Mouse (Mus musculus) c-Kit-positive CD71-negative TER-119-negative erythroid progenitor cells, embryonic 14.5 days (primary cell): ENCODE measurements around the gene Srsf10.

Source experiments
- DNase-seq: peaks from one replicate; pipeline ENCODE4 v3.0.0-alpha.2; 2013; ENCODE audit warnings: low read depth

Srsf10 gene

DNA sequence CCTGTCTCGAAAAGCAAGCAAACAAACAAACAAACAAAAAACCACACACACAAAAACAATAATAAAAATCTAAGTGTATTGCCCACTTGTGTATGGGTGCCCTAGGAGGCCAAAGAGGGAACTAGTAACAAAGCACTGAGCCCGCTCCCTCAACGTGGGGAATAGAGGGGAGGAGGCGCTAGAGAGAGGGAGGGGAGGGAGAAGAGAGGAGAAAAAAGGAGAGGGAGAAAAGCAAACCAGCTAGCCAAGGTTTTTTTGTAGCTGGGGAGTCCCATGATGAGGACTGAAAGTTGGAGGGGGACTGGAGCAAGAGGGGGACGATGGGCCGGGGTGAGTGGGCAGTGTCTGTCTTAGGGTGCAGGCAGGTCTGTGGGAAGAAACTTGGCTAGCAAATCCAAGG lies 467 bp upstream of the Srsf10 start:
- no peak for DNase-seq

DNA sequence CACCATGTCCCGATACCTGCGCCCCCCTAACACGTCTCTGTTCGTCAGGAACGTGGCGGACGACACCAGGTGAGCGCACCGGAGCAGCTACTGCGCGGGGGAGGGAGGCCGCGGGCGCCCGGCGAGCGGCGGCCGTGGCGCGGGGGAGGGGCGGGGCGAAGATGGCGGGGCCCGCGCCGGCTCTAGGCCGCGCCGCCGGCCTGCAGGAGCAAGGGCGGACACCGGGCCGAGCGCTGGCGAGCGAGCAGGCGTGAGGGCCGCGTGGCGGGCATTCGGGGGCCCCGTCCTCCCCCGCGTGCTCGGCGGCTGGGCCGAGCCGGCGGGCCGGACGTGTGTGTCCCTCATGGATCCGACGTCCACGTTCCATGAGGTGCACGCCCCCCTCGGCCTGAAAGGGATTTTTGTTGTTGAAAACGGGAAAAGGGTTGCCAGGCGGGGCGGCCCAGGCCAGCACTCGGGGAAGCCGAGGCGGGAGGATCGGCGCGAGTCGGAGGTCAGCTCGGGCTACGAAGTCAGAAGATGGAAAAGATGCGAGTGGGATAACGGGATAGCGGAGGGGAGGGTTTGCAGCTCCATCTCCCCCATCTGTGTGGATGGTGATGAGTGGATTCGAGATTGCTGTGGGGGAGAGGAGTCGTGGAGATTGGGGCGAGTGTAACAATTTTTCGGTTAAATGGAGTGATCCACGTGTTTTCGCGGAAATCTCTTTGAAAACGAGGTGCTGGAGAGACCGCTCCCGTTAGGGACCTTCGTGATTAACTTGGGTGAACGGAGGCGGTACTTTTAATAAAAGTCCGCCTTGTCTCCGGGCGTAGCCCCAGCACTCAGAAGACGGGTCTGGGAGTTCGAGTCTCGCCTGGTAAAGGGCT lies 910 bp downstream of the Srsf10 start:
- DNase-seq = no peak

DNA sequence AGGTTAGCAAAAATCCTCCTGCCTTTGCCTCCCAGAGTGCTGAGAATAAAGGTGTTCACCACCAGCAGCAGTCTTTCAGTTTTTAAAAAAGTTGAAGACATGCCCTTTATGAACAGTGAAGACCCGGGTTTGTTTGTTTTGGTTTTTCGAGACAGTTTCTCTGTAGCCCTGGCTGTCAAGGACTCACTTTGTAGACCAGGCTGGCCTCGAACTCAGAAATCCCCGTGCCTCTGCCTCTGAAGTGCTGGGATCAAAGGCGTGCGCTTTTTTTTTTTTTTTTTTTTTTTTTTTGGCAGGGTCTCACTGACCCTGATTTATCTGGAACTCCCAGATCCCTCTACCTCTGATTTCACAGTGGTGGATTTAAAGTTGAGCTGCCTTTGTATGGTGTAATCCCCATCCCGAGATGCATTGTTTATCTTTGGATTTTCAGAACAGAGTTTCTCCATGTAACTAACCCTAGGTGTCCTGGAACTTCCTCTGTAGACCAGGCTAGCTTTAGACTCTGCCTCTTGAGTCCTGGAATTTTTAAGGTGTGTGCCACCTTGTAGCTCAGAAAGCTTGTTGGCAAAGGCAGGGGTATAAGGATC lies 2.1 kb downstream of the Srsf10 start:
- no peak for DNase-seq

DNA sequence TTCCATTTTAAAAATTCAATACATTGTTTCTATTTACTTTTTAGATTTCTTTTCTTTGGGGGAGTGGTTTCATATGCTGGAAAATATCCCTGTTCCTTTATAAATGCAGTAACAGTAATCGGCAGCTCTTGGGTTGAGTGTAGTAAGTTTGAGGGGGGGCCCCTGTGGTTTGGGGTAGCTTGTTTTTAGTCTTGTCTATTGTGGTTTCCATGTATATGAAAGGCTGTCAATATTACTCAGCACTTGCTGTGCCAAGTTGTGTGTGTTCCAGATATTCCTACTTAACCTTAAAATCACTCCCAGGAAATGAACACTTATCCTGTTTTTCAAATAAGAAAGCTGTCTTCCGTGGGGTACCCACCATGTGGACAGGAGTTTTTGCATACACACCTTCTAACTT lies 13.4 kb downstream of the Srsf10 start:
- no peak for DNase-seq

DNA sequence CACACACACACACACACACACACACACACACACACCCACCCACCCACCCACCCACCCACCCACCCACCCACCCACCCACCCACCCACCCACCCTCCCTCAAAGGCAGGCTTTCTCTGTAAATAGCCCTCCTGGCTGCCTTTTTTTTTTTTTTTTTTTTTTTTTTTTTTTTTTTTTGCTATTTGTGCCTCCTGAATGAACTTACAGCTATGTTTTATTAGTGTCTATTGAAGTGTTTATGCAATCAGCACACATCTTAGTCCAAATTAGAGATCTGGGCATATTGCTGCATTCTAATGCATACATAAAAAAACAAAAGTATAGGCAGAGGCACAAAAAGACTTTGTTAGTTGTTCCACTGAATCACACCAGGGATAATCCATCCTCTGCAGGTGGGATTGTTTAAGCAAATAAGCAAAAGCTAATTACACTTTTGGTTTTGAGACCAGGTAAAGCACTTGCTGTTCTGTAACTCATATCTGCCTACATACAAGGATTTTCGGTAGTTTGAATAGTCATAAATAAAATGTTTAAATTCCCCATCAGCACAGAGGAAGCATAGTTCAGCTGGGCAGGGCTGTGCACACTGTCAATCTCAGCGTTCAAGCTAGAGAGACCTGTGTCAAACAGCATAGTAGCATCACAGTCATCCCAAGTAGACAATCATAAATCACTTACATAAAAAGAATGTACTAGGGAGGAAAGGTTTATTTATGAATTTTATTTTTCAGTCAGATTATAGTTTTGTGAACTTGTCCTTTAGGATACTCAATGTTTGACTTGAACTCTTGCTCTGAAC lies 14.9 kb downstream of the Srsf10 start:
- DNase-seq = no peak

DNA sequence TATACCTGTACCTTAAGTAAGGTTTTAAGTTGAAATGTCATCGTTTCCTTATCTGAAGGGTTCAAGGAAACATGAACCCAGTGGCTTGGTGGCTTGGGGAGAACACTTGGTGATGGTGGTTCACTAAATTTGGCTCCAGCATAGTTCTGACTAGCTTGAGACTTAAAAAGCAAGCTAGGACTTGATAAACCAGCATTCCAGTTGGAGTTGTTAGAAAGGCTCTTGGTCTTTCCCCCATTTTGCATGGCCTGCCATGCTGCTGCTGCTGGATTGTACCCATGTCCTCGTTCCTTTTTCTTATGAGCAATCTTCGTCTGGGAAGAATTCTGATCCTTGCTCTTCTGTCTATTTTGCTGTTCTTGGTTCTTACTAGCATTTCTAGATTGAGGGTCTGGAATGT lies 16.5 kb downstream of the Srsf10 start:
- no peak for DNase-seq

DNA sequence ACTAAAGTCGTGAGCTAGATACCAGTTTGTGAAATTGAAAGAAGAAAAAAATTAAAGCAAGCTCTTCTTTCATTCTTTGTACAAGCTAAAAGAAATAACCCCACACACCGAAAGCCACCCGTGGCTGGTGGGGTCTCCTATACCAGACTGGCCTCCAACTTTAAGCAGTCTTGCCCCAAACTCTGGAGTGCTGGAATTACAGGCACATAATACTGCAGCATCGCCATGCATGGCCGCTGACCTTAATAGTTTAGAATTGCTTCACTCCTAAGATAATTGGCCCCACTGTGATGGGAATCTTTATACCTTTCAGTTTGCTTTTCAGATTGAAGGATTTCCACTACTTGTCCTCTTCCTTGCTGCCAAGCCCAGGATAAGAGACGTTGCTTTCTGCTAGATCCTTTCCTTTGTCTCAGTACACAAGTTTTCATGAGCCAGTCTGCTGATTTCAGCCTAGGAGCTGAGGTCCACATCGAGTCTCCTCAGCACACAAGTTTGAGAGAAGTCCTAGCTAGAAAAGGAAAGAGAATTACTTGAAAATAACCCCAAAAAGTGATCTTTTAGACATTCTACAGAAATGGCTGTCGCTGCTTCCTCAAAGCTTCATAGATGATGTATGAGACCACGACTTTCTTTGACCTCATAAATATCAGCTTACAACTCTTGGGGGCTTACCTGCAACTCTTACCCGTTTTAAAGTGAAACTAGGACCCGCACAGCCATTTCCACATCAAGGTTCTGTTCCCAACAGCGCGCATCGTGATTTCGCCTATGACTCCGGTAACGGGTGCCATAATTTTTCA lies 17.2 kb downstream of the Srsf10 start:
- DNase-seq = no peak

DNA sequence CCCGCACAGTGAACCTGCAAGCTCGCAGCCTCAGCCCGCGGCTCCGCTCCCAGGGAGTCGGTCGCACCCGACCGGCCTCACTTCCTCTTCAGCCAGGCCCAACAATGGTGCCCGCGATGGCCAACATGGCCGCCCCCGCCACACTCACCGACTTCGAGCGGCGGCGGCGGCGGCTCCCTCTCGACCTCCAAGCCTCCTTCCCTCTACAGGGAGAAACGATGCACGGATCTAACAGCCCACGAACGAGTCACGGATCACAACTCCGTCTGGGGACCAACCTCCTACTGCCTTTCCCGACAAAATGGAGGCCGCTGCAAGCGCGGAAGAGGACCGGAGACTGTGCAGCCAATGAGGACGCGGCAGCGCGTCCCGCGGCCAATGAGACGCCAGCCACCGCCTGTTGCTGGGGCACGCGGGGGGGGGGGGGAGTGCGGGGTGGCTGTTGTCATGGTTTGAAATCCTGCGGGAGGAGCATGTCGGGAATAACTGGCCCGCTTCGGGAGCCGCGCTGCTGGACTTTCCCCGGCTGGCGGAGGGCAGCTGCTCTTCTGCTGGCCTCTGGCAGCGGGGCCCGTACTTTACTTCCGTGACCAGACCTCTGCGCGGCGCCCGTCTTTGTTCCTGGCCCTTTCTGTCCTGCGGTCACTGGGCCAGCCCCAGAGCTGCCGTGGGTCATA lies 18.1 kb downstream of the Srsf10 start, which contains the start of gene Pnrc2:
Gene Pnrc2 (minus strand): TSS at position 325 of the 677 bp plus-strand sequence.
- DNase-seq = peak; percentile 81

DNA sequence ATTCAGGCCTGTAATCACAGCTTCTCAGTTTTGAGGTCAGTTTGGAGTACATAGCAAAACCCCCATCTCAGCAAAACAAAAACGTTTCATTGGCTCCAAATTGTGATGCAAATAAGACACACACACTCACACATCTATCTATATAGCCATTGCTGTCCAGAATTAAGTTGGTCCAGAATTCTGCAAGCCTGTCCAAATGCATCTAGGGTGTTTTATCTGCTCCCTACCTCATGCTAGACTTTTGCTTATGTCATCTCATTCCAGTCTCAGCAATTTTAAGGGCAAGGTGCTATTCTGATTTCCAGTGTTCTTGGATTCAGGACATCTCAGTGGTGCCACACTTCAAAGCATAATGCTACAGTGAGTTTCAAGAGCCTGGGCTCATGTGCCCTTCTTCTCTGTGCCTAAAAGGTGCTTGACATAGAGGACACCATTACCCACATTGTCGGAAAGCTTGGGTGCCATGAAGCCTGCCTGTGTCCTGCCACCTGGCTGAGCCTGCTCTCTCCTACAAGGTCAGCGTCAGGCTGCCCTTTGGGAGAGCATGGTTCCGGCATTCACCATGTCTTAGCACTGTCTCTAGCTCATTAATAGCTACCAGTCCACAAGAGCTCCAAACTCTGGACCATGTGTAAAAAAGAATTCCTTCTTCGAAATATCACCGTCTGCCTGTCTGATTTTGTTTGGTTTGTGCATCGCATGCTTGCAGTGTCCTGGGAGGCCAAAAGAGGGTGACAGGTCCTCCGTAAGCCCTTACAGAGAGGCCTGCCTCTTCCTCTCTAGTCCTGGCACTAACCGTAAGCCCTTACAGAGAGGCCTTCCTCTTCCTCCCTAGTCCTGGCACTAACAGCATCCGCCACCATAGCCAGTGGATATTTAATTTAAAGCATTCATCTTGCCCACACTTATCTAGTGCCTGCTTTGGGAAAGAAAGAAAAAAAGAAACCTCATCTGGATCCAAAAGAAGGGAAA lies 19.3 kb downstream of the Srsf10 start:
- no peak for DNase-seq

DNA sequence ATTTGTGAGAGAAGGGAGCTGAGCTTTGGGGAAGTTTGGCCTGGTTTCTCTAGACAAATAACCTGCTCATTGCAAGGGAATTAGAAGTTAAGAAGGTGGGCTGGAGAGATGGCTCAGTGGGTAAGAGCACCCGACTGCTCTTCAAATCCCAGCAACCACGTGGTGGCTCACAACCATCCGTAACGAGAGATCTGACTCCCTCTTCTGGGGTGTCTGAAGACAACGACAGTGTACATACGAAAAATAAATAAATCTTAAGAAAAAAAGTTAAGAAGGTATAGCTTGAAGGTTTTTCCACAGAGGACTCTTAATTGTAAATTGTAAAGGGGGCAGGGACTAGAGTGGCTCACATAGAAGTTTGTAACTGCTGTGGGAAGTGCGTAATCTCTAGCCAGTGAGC lies 20.0 kb downstream of the Srsf10 start:
- no peak for DNase-seq

DNA sequence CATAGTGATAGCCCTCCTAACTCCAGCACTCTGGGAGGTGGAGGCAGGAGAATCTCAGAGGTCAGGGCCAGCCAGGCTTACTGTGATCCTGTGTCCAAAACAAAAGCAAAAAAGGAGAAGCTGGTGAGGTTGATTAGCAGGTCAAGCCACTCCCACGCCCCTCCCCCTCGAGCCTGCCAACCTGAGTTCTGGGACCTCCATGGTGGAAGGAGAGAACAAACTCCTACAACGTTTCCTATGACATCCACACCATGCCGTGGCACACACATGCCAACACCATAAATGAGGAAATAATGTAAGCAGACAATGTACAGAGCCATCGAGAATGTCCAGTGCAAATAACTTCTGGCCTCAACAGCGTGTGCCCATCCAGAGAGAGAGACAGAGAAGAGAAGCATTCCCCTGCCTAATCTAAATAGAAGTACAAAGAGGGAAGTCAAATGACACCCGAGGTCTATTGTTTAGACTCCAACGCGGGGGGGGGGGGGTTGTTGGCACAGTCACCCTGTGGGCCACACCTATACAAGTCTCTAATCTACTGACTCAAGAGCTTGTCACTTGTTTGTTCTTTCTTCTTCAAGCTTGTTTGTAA lies 20.5 kb downstream of the Srsf10 start:
- no peak for DNase-seq

DNA sequence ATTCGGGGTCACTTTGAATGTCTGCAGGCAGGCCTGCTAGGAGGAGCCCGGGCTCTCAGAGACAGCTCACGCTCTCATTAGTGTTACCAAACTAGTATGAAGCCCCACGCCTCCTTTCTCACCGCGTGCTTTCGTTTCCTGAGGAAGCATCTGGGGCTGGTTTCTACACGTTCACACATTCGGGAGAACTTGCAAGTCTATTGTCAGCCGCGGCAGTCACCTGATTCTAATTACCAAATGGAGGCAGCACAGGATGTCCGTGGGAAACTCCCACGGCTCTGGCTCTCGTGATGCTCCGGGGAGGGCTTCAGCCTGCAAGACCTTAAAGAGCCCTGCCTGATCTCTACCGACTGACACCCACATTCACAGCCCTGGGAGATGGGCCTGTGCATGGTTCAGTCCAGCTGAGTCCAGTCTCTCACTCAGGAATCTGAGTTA lies 21.1 kb downstream of the Srsf10 start:
- DNase-seq = peak; percentile 88

DNA sequence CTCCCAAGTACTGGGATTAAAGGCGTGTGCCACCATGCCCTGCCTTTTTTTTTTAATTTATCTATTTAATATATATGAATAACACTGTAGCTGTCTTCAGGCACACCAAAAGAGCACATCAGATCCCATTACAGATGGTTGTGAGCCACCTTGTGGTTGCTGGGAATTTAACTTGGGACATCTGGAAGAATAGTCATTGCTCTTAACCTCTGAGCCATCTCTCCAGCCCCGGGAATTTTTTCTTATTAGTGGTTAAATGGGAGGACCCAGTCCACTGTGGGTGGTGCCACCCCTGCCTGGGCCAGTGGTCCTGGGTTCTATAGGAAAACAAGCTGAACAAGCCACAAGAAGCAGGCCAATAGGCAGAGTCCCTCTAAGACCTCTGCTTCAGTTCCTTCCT lies 22.2 kb downstream of the Srsf10 start:
- no peak for DNase-seq

DNA sequence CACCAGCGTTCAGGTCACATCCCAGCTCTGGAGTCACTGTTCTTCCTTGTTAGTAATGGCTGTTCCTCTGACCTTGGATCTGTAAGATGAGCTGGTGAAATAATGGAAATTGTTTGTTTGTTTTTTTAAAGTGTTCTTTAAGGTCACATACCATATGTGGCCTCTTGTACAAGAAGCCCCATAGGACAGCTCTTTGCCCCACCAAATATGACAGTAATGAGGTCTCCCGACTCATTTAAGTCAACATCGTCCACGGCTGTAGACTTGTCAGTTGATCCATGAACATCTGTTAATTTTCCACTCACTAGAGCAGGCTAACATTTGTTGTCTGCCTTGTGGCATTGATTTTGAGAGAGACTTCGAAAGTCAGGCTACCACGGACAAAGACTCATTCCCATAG lies 23.5 kb downstream of the Srsf10 start:
- no peak for DNase-seq

DNA sequence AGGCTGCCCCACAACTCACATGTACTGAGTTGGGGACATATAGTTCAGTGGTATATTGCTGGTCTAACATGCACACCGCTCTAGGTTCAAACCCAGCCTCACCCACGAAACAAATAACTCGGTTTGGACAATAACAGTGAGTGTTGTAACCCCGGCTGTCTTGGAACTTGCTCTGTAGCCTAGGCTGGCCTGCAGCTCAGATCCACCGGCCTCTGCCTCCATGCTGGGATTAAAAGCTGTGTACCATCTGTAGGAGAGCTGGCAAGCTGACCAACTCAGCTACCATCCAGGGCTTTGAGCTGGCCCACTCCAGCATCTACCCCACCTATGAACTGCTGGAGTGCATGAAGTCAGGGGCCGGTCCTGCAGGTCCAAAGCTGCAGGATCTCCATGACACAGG lies 24.5 kb downstream of the Srsf10 start:
- no peak for DNase-seq

DNA sequence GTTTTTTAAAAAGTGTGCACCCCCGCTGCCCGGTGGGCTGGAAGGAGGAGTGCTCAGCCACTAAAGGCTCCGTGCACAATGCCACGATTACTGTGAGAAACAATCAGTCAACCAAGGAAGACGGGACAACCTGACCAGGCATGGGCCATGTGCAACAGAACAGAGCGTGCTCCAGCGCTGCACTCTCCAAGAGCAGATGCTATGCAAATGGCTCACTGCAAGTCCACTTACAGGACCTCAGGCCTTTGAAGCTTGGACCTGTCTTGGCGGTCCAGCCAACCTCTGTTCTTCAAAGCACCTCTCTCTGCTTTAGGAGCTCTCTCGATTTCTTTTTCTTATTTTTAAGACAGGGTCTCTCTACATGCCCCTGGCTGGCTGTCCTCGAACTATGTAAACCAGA lies 25.0 kb downstream of the Srsf10 start:
- DNase-seq = no peak

DNA sequence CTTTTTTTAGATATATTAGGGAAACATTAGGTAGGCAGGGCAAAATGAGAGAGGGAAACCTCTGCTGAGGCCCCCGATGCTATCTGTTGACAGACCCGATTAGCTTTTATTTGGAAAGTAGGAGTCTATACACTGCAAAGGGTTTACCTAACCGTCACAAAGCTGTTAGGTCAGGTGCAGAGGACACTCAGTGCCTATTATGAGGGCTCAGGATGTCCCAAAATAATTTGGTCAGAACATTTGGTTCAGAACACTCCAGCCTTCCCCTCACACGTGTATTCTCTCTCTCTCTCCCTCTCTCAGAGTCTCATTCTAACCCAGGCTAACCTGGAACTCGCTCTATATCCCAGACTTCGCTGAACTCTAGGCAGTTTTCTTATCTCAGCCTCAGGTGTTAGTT lies 26.5 kb downstream of the Srsf10 start:
- DNase-seq = no peak

DNA sequence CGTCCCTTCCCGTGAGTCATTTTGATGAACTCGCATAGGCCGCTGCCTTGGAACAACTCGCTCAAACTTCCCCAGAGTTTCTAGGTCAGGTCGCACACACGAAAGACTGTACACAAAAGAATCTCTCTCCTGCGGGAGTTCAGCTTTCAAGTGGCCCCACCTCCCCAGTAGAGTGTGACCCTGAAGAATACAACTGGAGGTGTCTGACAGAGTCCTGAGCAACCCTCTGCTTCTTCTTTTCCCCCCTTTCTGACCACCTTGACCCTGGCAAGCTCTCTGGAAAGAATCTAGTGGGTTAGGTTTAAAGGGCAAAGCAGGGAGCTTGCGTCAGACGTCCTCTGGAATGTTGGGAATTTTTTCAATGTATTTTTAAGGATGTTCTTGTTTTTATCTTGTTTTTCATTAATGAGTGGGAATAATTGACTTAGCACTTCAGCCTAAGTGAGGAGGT lies 27.9 kb downstream of the Srsf10 start:
- DNase-seq = no peak

DNA sequence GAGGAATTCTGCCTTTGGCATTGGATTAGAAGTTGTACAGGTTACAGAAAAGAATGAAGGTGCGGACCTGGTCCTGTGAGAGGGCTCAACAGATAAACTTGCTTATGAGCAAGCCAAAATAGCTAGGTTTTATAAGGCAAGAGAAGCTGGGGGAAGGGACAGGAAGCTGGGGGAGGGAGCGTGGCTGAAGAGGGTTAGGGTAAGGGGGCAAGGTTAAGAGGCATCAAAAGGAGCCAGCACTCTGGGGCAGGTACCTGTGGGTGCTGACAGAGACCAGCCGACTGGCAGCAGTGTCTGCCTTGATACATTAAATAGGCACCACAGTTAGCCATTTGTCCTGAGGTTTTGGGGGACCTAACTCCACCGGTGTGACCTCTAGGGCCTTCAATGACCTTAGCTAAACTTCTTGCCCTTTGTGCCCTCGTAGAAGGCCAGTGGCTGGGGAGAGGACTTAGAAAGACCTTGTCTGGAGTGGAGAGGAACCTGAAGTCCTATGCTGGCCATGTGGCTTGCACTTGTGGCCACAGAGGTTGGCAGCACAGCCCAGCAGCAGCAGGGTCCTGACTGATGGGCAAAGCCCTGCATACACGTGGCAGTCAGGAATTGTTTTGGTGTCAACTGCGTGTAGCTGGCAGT lies 28.5 kb downstream of the Srsf10 start:
- DNase-seq = no peak
